Mouse (Mus musculus) regulatory T cell (primary cell): ENCODE results near the gene Psmb11.

Source experiments
- in situ Hi-C: fragments of 300-600 bp; cut with MboI, MseI; formaldehyde crosslinking; loops from one replicate; pipeline ENCODE4 v1.15.1; 2025; ENCODE audit warnings: high pct_unique_total_duplicates

The Psmb11 gene

DNA sequence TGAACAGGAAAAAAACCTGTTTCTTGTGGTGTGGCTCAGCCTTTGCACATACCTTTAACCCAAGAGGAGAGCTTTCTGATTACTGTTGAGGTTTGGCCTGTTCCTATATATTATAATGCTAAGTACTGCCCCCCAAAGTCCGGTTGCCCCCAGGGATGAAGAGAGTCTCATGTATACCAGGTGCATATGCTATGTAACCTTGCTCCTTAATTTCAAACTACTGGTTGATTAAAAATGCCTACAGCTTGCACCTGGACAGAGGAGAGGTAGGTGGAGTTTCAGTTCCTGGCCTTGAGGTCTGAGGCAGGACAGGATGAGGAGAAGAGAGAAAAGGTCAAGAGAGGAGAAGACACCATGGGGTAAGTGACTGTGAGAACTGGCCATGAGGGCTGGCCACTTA, at the start of gene Psmb11:
Psmb11 (plus strand) TSS at position 301 of the 400 bp plus-strand sequence.
- in situ Hi-C loops = no loop called here

- in situ Hi-C loops = no loop called here
These were observed 49.1 kb upstream of the Psmb11 start for GRCm38 (mm10) chr14:54572122-54572521.

DNA sequence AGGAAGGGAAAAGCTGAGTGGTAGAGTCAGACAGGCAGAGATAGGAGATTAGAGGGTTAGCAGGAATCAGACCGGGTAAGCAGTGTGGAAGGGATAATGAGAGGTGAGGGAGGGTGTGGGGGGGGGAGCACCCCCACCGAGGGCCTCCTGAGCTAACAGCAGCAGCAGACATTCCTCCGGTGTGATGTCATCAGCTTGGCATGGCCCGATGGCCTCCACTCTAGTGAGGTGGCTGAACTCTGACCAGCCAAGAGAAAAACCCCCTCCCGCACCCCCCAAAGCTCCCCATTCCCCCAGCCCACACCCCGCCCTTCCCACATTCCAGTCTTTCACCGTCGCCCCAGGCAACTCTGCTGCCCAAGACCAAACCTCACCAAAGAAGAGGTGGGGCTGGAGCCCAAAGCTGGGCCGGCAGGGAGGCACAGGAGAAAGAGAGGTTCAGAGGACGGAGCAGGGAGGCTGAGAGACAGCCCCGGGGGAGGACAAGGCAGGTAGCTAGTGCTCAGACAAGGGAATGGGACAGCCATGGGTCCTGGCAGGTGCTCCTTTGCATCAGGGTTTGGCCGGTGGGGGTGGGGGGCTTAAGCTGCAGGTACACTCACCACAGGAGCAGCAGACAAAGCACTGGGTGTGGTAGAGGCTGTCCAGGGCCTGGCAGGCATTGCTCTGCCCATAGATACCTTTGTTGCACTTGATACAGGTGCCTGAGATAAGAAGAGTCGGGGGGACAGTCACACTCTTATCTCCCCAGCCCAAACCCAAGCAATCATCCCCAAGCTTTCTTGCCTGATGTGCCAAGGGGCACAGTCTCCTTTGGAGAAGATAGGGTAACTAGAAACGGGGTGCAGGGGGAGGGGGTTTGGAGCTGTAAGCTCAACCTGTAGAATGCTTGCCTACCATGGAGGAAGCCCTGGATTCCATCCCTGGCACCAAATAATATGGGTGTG, 48.2 kb upstream of the Psmb11 start:
- in situ Hi-C loops = no loop called here

DNA sequence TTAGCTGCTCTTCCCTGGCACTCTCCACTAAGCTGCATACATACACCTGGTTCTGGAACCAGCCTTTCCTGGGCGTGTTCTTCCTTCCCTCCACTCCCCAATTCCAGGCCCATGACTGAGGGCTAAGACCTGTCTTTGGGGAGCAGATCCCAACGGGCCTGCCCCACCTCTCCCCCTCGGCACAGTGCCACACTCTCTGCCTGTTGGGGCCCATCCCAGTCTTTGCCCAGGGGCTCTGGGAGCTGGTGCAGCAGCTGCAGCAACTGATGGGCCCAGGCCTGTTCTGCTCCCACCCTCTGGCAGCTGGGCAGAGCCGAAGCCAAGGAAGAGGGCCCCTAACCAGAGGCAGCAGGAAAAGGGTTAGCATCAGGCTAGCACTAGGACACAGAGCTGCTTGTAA, 47.0 kb upstream of the Psmb11 start:
- in situ Hi-C loops = no loop called here

GRCm38 (mm10) chr14:54575031-54575430, 46.2 kb upstream of the Psmb11 start:
- in situ Hi-C loops = no loop called here

DNA sequence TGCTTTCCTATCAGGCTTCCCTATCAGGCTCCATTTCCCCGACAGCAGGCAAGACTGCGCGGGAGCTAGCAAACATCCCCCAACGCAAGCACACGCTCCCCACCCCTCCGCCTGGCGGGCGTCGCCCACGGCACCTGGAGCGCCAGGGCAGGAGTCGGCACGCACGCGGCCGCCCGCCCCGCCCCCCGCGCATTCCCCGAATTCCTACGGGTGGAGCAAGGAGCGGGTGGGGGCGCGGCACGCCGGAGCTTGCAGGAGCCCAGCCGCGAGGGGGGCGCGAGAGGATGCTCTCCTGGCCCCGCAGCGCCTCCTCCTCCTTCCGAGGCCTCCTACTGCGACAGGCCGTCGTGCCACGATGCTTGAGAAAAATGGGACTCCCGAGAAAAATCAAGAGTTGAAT, 45.6 kb upstream of the Psmb11 start:
- in situ Hi-C loops = no loop called here

- in situ Hi-C loops = no loop called here
These were observed 44.8 kb upstream of the Psmb11 start for GRCm38 (mm10) chr14:54576241-54577088.

GRCm38 (mm10) chr14:54577089-54577982, 43.9 kb upstream of the Psmb11 start, which contains the start of gene Ajuba:
Gene Ajuba (minus strand): TSS chr14:54577558.
- in situ Hi-C loops = no loop called here

DNA sequence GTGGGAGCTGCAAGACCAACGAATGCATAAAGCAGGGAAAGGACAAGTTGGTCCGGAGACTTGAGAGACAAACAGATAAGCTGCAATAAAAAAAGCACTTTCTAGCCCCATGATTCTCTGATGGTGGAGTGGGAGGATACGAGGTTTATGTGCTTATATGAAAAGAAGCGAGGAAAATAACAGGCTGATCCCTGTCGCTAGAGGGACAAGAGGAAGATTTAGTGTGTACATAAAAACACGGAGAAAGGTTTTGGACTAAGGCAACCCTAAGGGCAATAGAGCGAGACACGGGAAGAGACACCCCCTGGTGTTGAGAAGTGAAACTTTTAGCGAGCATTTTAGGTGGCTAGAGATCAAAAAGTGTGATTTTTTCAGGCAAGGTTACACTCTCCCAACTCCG, 43.2 kb upstream of the Psmb11 start:
- in situ Hi-C loops = no loop called here

- in situ Hi-C loops = no loop called here
These were observed 41.6 kb upstream of the Psmb11 start for GRCm38 (mm10) chr14:54579638-54580037.

DNA sequence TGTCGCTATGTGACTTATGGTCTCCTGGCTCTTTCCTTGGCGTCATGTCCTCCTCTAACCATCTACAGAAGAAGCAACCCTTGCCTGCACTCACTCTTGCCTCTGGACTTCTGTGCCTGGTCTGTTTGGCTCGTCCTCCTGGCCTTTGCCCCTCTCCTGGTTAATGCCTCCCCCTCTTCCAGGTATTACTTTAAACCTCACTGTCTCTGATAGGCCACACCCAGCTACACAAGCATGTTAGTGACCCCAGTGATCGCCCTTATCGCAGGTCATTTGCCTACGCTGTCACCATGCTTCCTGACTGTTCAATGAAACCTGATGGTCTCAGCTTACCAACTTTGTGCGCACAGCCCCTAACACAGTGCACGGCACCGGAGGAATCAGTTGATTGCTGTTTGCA, 38.7 kb upstream of the Psmb11 start:
- in situ Hi-C loops = no loop called here

DNA sequence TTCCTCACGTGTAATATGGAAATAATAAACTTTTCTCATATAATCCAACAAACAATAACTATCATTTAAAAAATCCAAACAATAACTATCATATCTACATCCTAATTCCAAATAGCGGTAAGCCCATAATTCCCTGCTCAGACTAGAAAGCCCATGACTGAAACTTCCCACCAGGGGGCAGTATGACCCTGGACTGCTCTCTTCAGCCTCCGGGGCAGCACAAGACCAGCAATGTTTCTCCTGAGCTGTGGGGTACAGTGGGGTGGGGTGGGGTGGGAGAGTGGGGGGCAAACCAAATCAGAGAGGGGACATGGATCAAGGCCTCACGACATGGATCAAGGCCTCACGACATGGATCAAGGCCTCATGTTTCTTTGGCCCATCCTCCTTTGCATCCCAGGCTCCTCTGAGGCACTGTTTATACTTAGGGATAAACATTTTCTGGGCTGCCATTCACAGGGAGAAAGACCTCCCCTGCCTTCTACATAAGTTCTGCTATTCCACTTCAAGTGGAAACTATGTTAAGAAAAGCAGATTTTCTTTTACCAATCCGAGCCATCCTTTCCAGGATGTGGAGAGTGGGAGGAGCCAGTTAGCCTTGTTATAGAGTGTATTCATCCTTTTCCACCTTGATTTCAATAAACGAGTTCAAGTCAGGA, 37.4 kb upstream of the Psmb11 start:
- in situ Hi-C loops = no loop called here

DNA sequence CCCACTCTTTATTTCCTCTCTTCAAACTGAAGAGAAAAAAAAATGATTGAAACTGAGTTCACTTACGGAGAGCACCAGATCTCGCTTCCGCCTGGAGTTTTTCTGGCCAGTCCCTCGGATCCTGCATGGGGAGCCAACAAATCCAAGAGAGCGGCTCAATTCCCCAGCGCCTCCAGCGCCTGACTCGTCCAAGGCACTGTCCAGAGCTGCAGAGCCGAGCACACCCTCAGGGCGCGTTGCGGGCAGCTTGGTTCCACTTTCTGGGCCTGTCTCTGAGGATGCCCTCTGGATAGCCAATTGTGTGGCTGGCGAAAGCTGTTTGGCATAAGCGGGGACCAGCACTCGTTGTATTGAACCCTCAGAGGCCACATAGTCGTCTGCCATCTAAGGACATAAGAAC, 30.2 kb upstream of the Psmb11 start:
- in situ Hi-C loops = loop anchor here (5.0 kb wide), 1 partner anchor 64 kb away; no protein-coding TSS in a partner anchor

GRCm38 (mm10) chr14:54592319-54592934, 28.8 kb upstream of the Psmb11 start:
- in situ Hi-C loops = loop anchor here (5.0 kb wide), 1 partner anchor 65 kb away; no protein-coding TSS in a partner anchor

GRCm38 (mm10) chr14:54594055-54594454, 27.2 kb upstream of the Psmb11 start:
- in situ Hi-C loops = loop anchor here (5.0 kb wide), 1 partner anchor 67 kb away; no protein-coding TSS in a partner anchor

DNA sequence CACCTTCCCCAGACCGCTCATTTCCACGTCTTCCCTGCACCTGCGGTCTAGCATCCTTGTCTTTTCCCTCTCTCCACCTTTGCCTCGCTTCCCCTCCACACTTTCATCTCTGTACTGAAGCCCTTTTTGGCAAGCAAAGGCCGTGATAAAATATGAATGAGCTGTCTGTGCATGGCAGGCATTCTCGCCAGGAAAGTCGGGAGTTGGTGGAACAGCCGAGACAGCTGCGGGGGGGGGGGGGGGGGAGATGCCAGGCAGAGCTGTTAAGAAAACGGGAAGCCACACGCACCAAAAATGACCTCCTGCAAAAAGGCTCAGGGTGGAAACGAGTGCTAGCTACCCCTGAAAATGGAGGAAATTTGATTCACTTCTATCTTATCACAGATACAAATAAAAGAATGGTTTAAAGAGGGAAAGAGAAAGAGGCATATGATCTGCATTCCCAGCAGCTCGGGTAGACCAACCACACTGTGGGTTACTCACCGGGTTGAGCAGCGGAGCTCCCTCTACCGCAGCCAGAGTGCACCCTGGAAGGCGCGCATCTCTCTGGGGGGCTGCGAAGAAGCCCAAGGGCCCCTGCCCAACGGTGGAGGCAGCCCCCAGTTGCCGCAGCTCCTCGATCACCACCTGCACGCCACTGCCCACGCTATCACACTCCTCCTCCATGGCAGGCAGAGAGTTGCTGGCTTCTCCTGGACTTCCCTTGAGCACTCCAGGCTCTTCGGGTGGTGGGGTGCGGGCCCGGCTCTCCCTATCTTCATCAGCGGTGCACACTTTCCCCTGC, 26.4 kb upstream of the Psmb11 start:
- in situ Hi-C loops = loop anchor here (5.0 kb wide), 1 partner anchor 68 kb away; no protein-coding TSS in a partner anchor

DNA sequence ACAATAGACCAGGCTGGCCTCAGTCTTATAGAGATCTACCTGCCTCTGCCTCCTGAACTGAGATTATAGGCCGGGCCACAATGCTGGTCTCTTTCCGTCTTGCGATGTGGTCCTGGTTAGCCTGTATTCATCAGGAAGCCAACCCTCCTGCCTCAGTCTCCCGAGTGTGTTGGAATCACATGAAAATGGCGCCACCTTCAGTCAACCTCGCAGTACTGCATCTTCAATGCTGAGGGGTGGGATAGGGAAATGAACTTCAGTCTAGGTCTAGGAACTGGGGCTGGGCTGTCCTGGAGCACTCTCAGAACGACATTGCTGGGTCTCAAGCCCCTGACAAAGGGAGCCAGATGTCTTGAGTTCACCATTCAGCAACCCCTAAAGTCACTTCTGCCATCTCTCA, 24.1 kb upstream of the Psmb11 start:
- in situ Hi-C loops = no loop called here

- in situ Hi-C loops = no loop called here
These were observed 19.6 kb upstream of the Psmb11 start for GRCm38 (mm10) chr14:54601601-54602000.

DNA sequence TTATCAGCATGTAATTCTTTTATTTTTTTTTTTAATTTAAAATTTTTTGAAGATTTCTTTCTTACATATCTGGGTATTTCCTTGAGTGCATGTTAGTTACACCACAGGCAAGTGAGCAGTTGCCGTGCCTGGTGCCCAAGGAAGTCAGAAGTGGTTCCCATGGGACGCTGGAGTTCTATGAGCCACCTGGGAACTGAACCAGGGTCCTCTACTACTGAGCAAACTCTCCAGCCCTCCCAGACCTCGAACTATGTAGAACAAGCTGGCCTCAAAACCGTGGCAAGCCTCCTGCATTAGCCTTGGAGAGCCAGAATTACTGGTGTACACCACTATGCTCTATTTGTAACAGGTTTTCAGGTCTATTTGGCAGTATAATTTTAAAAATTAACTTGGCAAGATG, 18.6 kb upstream of the Psmb11 start:
- in situ Hi-C loops = no loop called here
